Mouse (Mus musculus): ENCODE results near the gene Crygs. TPM values are rescaled to one million over a fixed set of nuclear protein-coding genes. Genes with fewer than 3 reads are reported as not detected.

Gene Crygs
- not detected for polyA plus RNA-seq (2017; shearing (Covaris generic))

DNA sequence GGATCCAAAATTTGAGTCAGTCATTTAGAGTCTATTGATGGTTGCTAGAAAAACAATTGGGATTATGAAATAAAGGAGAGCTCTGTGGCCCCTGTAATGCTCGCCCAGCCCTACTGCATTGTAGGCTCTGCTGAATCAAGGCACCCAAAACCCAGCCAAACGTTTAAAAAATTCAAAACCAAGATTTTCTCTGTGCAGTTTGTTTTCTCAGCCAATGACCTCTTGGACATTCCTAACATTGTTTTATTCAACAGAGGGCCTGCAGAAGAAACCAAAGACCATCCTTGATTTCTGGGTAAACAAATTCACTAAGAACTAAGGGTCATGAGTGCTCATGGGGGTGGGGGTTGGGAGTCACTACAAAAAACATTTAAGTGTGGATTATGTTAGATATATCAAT, at the start of gene Crygs:
TSS of gene Crygs (minus strand) at position 101 of the 400 bp plus-strand sequence.
- ATAC-seq: no peak

GRCm38 (mm10) chr16:22857431-22858113, 46.2 kb upstream of the Crygs start, which contains the start of the genes Tbccd1 and Dnajb11:
Tbccd1 (minus strand) TSS chr16:22857669.
Dnajb11 (plus strand) TSS chr16:22857845.
- peak; percentile 96 for ATAC-seq

GRCm38 (mm10) chr16:22856773-22857172, 45.4 kb upstream of the Crygs start:
- no peak for ATAC-seq

DNA sequence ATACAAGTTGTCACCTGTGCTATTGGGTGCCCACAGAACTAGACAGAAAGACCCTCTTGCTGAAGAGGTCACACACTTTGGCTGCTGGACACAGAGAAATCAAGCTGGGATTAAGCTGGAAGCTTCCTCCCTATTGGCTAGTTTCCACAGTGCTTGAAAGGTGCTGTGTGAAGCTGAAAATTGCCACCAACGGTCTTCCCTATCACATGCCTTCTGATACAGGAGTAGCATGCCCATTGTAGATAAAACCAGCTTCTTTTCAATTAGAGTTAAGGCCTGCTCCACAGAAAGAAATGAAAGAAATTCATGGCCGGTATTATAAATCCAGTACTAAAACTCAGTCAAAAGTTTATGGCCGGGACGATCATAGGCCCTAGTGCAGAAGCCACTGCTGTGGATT, 41.3 kb upstream of the Crygs start:
- ATAC-seq: no peak

DNA sequence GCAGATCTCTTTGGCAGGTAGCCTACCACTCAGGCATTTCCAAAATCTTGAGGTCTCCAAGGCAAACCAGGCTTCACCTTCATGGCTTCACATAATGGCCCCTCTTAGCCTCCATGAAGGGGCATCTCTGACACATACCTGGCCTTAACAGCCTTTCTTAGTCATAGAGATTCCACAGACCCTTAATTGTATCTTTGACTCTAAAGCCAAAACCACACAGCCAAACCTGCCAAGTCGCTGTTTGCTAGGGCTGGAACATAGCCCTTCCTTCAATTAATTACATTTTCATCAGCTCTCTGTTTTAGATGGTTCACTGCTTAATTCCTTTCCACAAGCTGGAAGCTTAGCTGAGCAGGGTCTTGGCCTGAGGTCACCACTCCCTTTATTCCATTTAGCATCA, 37.0 kb upstream of the Crygs start:
- ATAC-seq: no peak

DNA sequence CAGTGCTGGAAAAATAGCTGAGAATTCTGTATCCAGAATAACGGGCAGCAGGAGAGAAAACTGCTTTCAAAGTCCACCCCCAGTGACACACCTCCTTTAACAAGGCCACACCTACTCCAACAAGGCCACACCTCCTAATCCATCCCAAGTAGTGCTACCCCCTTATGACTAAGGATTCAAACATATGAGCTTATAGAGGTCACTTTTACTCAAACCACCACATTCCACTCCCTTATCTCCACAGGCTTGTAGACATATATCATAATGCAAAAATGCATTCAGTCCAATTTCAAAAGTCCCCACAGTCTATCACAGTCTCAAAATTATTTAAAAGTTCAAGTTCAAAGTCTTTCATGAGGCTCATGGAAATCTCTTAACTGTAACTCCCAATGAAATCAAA, 36.3 kb upstream of the Crygs start:
- no peak for ATAC-seq

GRCm38 (mm10) chr16:22845481-22845880, 34.1 kb upstream of the Crygs start:
- ATAC-seq: no peak

GRCm38 (mm10) chr16:22844834-22845233, 33.5 kb upstream of the Crygs start:
- ATAC-seq: no peak

- no peak for ATAC-seq
Measured at GRCm38 (mm10) chr16:22844061-22844801, 32.9 kb upstream of the Crygs start.

- no peak for ATAC-seq
Measured at GRCm38 (mm10) chr16:22842871-22843270, 31.5 kb upstream of the Crygs start.

DNA sequence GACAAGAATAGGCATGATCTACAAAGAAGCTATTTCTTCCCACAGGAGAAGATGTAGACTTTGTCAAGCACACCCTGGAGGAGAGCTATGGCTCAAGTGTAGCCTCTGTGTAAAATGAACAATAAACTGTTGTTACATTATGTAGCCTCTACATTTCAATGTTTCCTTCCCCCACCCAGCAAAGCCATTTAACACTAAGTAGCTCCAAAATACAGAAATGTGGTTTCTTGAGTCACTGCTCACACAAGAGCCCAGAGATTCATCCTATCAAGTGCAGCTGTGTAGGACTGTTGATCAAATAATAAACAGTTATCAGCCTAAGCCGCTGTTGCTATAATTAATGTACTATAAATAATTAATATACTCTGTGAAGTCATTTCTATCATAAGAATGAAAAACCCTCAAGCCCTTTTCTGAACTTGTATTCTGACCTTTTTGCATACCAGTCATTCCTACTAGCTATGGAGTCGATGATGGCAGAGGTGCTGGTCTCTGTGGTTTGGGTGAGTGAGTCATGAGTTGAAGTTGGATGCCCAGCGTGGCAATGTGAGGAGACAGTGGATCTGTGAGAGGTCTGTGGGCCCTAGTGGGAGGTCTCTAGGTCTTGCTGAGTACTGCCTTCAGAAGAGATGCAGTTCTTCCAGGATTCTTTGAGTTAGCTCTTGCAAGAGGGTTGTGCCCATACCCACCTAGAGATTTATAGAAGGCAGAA, 27.9 kb upstream of the Crygs start:
- ATAC-seq: no peak

GRCm38 (mm10) chr16:22832932-22833525, 21.7 kb upstream of the Crygs start:
- no peak for ATAC-seq

DNA sequence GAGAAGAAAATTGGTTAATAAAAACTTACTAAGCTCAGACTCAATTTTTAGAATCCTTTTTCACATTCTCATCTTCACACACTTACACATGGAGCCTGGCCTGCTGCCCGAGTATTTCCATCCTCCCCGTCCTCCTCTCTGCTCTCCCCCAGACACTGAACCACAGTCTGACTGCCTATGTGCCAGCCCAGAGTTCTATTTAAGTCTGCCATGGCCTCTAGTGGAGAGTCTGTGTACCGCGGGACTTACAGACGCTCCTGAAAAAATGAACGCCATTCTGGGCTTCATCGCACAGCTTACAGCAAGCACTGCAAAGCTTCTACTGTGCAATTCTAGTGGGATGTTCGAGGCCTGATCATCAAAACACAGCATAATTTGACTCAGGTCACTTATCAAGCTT, 9.4 kb upstream of the Crygs start:
- no peak for ATAC-seq

GRCm38 (mm10) chr16:22807468-22808070, 3.8 kb downstream of the Crygs start:
- ATAC-seq: peak; percentile 58

DNA sequence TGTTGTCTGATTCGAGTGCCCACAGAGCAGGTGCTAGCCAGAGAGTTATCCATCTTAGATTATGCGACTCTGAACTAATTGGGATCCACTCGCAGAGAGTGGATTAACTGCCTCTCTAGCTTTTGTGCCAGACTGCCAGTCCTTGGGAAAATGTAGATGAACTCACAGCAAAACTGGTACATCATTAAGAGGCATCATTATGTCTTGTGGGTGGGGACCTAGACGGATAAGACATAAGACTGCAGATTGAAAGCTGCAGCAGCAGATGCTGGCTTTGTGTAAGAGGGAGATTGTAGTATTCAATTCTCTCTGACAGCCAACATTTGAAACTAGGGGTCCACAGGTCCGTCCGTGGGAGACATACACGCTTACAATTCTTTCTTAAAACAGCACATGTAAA, 8.6 kb downstream of the Crygs start:
- no peak for ATAC-seq

DNA sequence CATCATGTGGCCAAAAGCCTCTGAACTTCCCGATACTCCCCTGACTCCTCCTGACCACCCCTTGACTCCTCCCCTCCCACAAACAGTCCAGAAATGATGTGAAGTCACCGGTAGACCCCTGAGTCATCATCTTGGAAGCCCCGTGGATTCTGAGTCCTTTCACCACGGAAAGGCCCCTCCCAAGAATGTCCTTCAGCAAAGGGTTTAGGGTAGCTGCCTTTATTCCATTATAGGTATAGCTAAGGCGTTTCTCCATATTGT, 10.6 kb downstream of the Crygs start:
- no peak for ATAC-seq

- ATAC-seq: no peak
Measured at GRCm38 (mm10) chr16:22800026-22800848, 11.1 kb downstream of the Crygs start.

GRCm38 (mm10) chr16:22798520-22798919, 12.9 kb downstream of the Crygs start:
- ATAC-seq: no peak

DNA sequence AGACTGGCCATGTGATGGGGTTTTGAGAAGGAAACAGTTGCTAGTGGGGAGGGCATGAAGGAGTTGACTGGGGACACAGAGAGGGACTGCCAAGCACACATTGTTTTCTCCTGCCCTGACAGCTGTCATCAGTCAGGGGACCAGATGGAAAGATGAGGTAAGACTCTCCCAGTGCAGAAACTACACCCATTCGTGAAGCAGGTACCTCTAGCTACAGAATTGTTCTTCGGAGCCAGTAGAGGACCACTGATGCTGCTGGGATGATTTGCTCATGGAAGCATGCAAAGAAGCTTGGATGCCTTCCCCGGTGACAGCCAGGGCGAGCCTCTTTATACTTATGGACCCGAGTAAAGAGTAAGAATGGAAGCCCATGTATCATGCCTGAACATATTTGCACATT, 13.9 kb downstream of the Crygs start:
- ATAC-seq: no peak

DNA sequence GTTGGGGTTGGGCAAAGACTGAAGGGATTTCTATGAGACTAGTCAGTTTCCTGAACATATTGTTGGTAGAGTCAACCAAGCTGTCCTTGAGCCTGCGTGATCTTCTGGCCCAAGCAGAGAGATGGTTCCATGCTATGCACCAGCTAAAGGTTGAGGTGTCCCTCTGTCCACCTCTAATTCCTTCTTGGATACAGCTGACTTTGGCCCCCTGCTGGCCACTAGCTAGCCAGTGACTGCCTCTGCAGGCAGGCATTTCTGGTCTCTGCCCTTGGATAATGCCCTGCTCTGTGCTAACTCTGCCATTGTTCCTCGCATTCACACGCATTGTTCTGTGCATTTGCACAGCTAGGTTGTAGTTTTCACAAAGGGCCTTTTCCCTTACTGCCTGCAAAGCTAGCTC, 15.9 kb downstream of the Crygs start:
- ATAC-seq: no peak

DNA sequence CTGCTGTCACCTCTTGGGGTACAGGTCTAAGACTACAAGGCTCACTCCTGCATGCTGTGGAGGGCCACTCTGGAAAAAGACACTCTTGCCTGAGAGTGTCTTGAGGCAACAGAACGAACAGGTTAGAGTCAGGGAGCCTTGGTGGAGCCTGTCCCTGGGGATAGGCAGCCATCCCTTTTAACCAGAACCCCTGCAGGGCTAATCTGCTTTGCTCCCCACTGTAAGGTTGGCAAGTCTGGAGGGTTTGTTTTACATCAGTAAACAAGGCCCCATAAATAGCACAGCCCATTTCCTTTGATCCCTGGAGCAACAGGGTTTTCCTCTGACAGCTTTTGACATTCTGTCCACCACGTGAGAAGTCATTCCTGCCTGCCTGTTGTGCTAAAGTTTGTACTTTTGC, 20.1 kb downstream of the Crygs start:
- no peak for ATAC-seq

DNA sequence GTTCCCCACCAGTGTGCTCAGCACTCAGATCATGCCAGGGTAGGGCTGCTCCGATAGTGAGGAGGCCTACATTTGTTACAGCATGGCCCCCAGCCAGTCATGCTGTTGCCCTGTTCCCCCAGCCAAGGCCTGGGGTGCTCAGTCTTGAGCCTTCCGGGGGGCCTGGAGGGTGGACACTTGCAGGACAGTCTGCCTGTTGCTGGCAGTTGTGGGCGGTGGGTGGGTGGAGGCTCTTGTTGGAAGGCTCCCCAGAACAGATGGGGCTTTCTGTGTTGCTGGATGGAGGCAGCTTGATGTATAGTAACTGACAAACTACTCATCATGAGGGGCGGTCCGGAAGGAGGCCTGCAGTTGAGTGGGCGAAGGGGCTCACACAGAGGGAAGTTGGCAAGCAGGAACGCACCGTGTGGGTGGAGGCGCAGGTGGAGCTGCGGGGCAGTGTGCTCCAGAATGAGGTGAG, 21.4 kb downstream of the Crygs start:
- ATAC-seq: no peak

Data from inflammation-experienced regulatory T-cells, adult 6 months (primary cell).